Mouse (Mus musculus) C2C12 (cell line): ENCODE data around the gene Eef1g.

Source experiments
- CTCF ChIP-seq: IDR thresholded peaks from one replicate; pipeline ENCODE4 v1.5.1; 2011; ENCODE audit not compliant: control insufficient read depth, insufficient read depth, insufficient read length
- FOSL1 ChIP-seq: IDR thresholded peaks from one replicate; pipeline ENCODE4 v1.8.0; 2011; ENCODE audit warnings: mild to moderate bottlenecking, low read length; ENCODE audit not compliant: poor library complexity, insufficient read depth, severe bottlenecking
- USF1 ChIP-seq: IDR thresholded peaks from one replicate; pipeline ENCODE4 v1.6.1; 2011; ENCODE audit warnings: low read depth, mild to moderate bottlenecking, control low read depth, moderate library complexity

GRCm38 (mm10) chr19:8998546-8998945, 31.7 kb downstream of the Eef1g start:
- no peak for TF ChIP-seq USF1
- TF ChIP-seq CTCF: no peak
- no peak for TF ChIP-seq FOSL1
